Mouse (Mus musculus) liver, embryonic 12.5 days (tissue): ENCODE measurements around the gene Gm21885. TPM values are rescaled to one million over a fixed set of nuclear protein-coding genes. Genes with fewer than 3 reads are reported as not detected.

Experiments
- ATAC-seq: fragments of 200-750 bp; cut with Nextera tagmentation; 2 replicates; pipeline ENCODE4 v1.8.0; 2017; ENCODE audit warnings: moderate number of reproducible peaks, mild to moderate bottlenecking, moderate library complexity
- H3K27ac ChIP-seq: fragments of 300-500 bp; sonication (generic); 2 replicates; pipeline ENCODE4 v1.5.1; 2016; ENCODE audit warnings: mild to moderate bottlenecking
- H3K27me3 ChIP-seq: fragments of 300-500 bp; sonication (generic); replicated peaks from 2 replicates; pipeline ENCODE4 v1.6.1; 2016; ENCODE audit warnings: mild to moderate bottlenecking, moderate library complexity
- H3K36me3 ChIP-seq: fragments of 300-500 bp; sonication (generic); 2 replicates; pipeline ENCODE4 v1.6.1; 2016; ENCODE audit warnings: mild to moderate bottlenecking, moderate library complexity
- H3K4me1 ChIP-seq: fragments of 300-500 bp; sonication (generic); 2 replicates; pipeline ENCODE4 v1.6.1; 2016
- H3K4me2 ChIP-seq: fragments of 300-500 bp; sonication (generic); 2 replicates; pipeline ENCODE4 v1.6.1; 2016; ENCODE audit warnings: mild to moderate bottlenecking, moderate library complexity
- H3K4me3 ChIP-seq: fragments of 300-500 bp; sonication (generic); 2 replicates; pipeline ENCODE4 v1.5.1; 2016; ENCODE audit warnings: mild to moderate bottlenecking, moderate library complexity
- H3K9ac ChIP-seq: fragments of 300-500 bp; sonication (generic); 2 replicates; pipeline ENCODE4 v1.6.1; 2016; ENCODE audit warnings: mild to moderate bottlenecking, moderate library complexity
- H3K9me3 ChIP-seq: fragments of 300-500 bp; sonication (generic); replicated peaks from 2 replicates; pipeline ENCODE4 v1.6.1; 2016; ENCODE audit warnings: mild to moderate bottlenecking, moderate library complexity
- WGBS: fragments of 180-500 bp; shearing (Covaris S2); methylation state at CpG from one replicate; pipeline ENCODE4 v1.1.7; 2016; ENCODE audit not compliant: insufficient replicate concordance; 5-methylcytosine and 5-hydroxymethylcytosine counted together
- polyA plus RNA-seq: library from polyadenylated mRNA; unstranded; fragments of >200 nt; fragmentation: Nextera tagmentation; extraction: Ambion mirVana; gene quantifications from 2 replicates; pipeline ENCODE4 v1.2.1, GENCODE M21; 2016

Gene Gm21885
- polyA plus RNA-seq, 1 experiment from 2014 or later, result not detected

DNA sequence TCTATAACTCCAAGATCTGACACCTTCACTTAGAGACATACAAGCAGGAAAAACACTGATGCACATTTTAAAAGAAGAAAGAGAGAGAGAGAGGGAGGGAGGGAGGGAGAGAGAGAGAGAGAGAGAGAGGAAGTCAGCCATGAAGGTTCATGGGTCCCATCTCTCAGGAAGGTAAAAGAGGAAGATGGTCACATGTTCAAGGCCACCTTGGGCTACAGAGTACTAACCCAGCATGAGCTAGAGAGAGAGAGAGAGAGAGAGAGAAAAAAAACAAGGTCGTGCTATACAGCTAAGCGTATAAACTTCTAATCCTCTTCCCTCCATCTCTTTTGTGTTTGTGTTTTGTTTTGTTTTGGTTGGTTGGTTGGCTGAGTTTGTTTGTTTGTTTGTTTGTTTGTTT lies 10.7 kb upstream of the Gm21885 start:
- Histone ChIP-seq H3K27me3 (0 out of 2 replicates have a peak, but pooled peaks cover 5% of the 10 kb centered on the region), H3K4me3 (no peak overlapping the region), H3K4me1 (peaks cover 54% of the 10 kb centered on the region), H3K27ac (no peak overlapping the region), H3K9me3 (no peaks in the 10 kb centered on the region), H3K36me3 (no peaks in the 10 kb centered on the region), H3K9ac (no peak overlapping the region), H3K4me2 (no peak overlapping the region)
- WGBS, result 62% methylated on average over 2 of the region's 2 CpGs
- no peak for ATAC-seq

DNA sequence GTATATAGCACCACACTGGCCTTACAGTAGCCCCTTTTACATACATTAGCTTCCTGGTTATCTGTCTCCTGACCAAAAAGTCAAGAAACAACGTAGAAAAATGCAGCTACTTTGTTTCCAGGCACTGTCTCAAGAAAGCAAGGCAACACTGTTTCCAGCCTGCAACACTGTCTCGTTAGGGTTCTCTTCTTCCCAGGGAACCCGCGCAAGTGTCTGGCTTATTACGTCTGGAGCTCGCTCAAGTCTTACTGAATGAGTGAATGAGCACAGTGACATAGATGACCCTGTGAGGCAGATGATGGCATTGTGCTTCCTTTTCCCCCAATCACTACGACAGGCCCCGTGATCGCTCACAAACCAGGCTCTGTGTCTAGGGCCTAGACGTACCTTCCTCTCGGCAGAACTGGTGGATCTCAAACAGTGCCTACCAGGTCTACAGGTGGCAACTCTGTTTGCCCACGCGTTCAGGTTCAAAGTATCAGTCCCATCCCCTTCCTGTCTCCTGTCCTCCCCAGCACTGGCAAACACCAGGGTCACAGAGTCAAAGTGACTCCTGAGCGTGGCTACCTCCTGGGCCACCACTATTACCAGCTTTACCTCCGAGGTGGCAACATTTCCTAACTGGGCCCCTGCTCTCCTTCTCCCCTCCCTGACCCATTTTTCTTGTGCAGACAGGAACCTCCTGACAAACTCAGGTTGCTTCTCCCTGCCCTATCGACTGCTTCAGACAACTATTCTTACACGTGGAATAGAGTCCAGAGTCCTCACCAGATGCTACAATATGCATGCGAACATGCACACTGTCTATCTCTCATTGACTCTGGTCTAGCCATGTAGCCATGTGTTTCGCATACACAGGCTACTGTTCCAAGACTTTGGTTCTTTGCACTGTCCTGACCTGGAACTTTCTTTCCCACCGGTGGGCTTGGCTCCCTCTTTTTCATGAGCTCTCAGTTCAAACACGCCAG lies 8.4 kb upstream of the Gm21885 start:
- Histone ChIP-seq H3K9ac (0 out of 2 replicates have a peak overlapping the region, but pooled peaks have one; percentile 57), H3K4me2 (no peak overlapping the region), H3K4me1 (peaks cover 43% of the 10 kb centered on the region), H3K9me3 (no peaks in the 10 kb centered on the region), H3K27me3 (0 out of 2 replicates have a peak, but pooled peaks cover 8% of the 10 kb centered on the region), H3K27ac (peak overlapping the region; percentile 79), H3K36me3 (no peaks in the 10 kb centered on the region), H3K4me3 (no peak overlapping the region)
- ATAC-seq, result no peak
- 78% methylated on average over 21 of the region's 21 CpGs for WGBS

DNA sequence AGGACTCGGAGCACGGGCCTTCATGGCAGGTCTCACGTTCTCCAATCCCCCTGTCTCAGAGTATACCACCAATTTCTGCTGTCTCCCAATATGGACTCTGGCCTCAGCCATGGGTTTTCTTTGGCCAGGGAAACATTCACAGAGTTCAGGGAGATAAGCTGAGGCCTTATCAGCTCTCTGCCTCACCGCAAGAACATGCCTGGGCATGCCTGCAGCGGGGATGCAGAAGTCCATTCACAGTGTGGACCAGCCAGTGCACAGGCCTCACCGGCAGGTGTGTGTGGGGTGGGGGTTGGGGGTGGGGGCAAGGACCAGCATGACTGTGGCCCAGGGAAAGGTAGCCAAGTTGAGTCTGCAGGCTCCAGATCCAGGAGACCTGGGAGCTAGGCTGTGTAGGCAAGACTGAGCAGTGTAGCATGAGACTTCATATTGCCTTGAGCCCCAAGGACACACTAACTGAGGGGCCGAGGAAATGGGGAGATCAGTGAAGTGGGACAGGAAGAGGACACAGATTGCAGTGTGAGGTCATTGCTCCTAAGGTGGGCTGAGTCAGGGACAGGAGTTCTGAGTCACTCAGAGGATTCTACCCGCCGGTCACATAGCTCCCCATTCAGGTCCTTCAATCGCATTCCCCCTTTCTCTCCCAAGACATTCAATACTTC lies 7.3 kb upstream of the Gm21885 start:
- peak overlapping the region; percentile 57 for H3K9ac ChIP-seq
- H3K36me3 ChIP-seq, result no peaks in the 10 kb centered on the region
- H3K4me1 ChIP-seq, result peaks cover 42% of the 10 kb centered on the region
- peak; percentile 87 for ATAC-seq
- 0 out of 2 replicates have a peak, but pooled peaks cover 8% of the 10 kb centered on the region for H3K27me3 ChIP-seq
- H3K4me3 ChIP-seq, result no peak overlapping the region
- H3K4me2 ChIP-seq, result peak overlapping the region; percentile 43
- no peaks in the 10 kb centered on the region for H3K9me3 ChIP-seq
- H3K27ac ChIP-seq, result peak overlapping the region; percentile 79
- 52% methylated on average over 10 of the region's 10 CpGs for WGBS

DNA sequence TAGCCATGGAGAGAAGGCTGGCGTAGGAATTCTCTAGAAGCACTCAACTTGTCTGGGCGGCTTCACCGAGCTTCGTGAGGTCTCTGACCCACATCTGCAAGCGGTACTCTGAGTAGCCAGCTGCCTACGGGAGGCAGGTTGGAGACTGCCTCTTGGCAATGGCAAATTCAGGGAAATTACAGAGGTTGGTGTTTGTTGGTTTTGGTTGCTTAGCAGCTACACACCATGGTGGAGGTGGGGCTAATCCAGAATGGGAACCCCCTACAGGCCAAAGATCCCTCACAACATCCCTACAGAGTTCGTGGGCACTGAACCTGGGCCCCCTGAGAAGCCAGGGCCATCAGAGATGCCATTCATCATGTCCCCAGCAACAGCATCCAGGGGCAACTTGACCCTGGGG lies 6.4 kb upstream of the Gm21885 start:
- Histone ChIP-seq H3K27ac (0 out of 2 replicates have a peak overlapping the region, but pooled peaks have one; percentile 79), H3K9ac (no peak overlapping the region)

DNA sequence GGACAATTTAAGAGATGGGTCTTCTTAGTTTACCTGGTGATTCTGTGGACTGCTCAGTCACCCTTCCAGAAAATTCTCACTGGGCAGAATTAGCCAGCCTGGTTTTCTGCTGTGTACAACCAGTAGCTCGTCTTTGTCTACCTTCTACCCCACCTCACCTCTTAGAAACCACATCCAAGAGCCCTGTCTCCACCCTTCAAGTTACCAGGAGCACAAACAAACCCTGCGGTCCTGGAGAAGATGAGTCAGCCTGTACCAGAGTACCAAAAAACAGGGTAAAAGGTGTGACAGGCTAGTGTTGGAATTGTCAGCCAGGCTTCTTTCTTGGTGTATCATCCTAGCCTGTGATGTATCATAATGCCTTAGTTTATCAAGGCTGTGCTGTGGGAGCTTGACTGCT lies 6.0 kb upstream of the Gm21885 start:
- Histone ChIP-seq H3K9me3 (no peaks in the 10 kb centered on the region), H3K4me1 (peaks cover 47% of the 10 kb centered on the region), H3K4me2 (no peak overlapping the region), H3K9ac (no peak overlapping the region), H3K27me3 (0 out of 2 replicates have a peak, but pooled peaks cover 8% of the 10 kb centered on the region), H3K4me3 (no peak overlapping the region), H3K36me3 (no peaks in the 10 kb centered on the region), H3K27ac (no peak overlapping the region)
- no peak for ATAC-seq
- 66% methylated on average over 2 of the region's 2 CpGs for WGBS

More for the DNA sequence above, 6.4 kb upstream of the Gm21885 start:
- no peaks in the 10 kb centered on the region for H3K9me3 ChIP-seq
- ATAC-seq, result no peak
- H3K36me3 ChIP-seq, result no peaks in the 10 kb centered on the region
- H3K4me3 ChIP-seq, result no peak overlapping the region
- H3K27me3 ChIP-seq, result 0 out of 2 replicates have a peak, but pooled peaks cover 8% of the 10 kb centered on the region
- H3K4me1 ChIP-seq, result peaks cover 43% of the 10 kb centered on the region
- H3K4me2 ChIP-seq, result no peak overlapping the region
- WGBS, result 85% methylated on average over 7 of the region's 7 CpGs

DNA sequence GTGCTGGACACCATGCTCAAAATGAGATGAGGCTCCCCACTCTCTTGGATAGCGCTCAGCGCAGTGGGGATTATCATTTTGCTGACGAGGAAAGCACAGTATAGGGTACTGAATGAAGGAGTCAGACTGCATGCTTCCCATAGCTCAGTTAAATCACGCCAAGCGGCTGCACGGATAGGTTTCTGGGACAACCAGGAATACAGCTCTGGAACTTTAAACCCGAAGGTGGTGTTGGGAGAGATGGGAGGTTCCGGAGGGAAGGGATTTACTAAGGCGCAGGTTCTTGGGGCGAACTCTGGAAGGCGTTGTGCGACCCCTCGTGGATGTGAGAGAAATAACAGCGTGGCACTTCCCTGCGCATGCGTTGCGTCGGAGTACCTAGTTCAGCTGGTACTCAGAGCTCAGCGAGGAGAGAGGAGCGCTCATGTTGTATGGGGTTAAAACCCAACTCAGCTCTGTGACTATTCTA lies 4.8 kb upstream of the Gm21885 start:
- no peaks in the 10 kb centered on the region for H3K9me3 ChIP-seq
- 0 out of 2 replicates have a peak, but pooled peaks cover 8% of the 10 kb centered on the region for H3K27me3 ChIP-seq
- peak overlapping the region; percentile 47 for H3K4me3 ChIP-seq
- H3K4me2 ChIP-seq, result peak overlapping the region; percentile 74
- peak overlapping the region; percentile 51 for H3K9ac ChIP-seq
- H3K4me1 ChIP-seq, result peaks cover 54% of the 10 kb centered on the region
- WGBS, result 10% methylated on average over 20 of the region's 20 CpGs
- H3K27ac ChIP-seq, result no peak overlapping the region
- H3K36me3 ChIP-seq, result no peaks in the 10 kb centered on the region
- peak; percentile 44 for ATAC-seq

DNA sequence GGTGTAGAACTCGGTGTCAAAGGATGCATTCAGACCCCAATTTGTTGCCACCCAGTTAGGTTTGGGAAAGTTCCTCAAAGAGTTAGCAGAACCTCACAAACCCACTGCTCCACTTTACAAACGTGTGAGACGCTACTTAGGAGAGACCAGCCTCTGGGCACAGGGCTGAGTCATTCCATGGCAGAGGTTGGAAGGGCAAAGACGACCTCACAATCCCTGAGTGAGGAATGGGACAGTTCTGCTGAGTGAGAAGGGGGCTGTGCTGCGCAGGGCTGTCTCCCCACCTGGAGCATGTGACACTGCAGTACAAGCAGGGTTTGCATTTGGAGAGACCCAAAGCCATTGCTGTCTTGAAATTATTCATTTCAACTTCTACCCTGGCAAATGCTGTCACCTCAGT lies 618 bp downstream of the Gm21885 start:
- no peaks in the 10 kb centered on the region for H3K27me3 ChIP-seq
- H3K4me3 ChIP-seq, result no peak overlapping the region
- H3K9ac ChIP-seq, result no peak overlapping the region
- H3K4me1 ChIP-seq, result peaks cover 24% of the 10 kb centered on the region
- 60% methylated on average over 5 of the region's 5 CpGs for WGBS
- H3K9me3 ChIP-seq, result no peaks in the 10 kb centered on the region
- no peak overlapping the region for H3K4me2 ChIP-seq
- no peak for ATAC-seq
- peak overlapping the region; percentile 37; the same call in 1 of the 2 replicates for H3K27ac ChIP-seq
- H3K36me3 ChIP-seq, result peaks cover 45% of the 10 kb centered on the region

DNA sequence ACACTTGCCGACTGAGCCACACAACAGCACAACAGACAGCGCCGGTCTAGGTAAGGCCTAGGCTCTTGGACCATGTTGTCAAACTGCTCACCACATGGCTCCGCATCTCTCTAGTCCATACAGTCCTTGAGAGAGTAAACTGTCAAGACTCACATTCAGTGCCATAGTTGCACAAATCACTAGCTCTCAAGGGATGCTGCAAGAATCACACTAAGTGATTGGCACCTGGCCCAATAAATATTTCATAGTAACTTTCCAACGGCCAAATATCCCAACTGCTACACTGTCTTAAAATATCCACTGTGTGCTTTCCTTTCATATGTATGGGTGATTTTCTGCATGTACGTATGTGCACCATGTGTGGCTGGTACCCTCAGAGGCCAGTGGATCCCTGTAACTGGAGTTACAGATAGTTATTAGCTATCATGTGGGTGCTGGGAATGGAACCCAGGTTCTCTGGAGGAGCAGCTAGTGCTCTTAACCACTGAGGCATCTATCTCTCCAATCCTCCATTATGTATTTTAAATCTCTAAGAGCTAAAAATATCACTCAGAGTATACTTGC lies 1.9 kb downstream of the Gm21885 start:
- H3K27me3 ChIP-seq, result no peaks in the 10 kb centered on the region

DNA sequence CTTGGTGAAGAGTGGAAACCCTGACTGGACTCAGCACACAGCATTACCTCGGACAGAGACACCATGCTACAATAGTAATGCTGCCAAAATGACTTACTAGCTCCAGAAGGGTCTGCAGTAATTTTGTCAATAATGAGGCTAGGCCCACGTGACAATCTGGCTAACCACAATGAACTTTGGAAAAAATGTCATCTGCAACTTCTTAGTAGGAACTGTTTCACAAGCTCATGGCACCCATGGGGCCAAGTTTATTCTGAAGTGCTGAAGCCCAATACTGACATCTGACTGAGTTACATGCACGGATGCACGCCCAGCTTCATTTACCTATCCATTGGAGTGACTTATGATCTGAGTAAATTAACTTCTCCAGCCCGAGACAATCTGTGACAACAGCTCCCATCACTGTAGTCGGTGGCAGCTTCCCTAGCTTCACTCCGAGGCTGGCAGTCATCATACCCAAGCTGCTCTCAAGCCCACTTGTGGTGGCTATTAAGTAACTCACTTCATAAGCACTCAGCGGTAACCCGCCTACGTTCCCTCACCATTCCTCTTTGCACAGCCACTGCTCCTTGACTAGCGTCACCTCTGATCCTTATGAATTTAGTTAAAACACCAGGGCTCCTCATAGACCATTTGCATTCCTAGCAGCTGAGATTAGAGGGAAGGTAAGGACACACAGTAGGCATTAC lies 4.4 kb downstream of the Gm21885 start:
- H3K4me2 ChIP-seq, result no peak overlapping the region
- 87% methylated on average over 11 of the region's 11 CpGs for WGBS
- H3K4me3 ChIP-seq, result no peak overlapping the region
- ATAC-seq, result no peak
- peaks cover 83% of the 10 kb centered on the region for H3K36me3 ChIP-seq
- H3K9ac ChIP-seq, result no peak overlapping the region
- no peak overlapping the region for H3K27ac ChIP-seq
- no peaks in the 10 kb centered on the region for H3K9me3 ChIP-seq
- H3K4me1 ChIP-seq, result peaks cover 36% of the 10 kb centered on the region
- no peaks in the 10 kb centered on the region for H3K27me3 ChIP-seq

More for the DNA sequence above, 1.9 kb downstream of the Gm21885 start:
- Histone ChIP-seq H3K4me2 (no peak overlapping the region), H3K36me3 (peaks cover 59% of the 10 kb centered on the region), H3K9ac (no peak overlapping the region), H3K27ac (no peak overlapping the region), H3K4me1 (peaks cover 21% of the 10 kb centered on the region), H3K9me3 (no peaks in the 10 kb centered on the region), H3K4me3 (no peak overlapping the region)
- WGBS, result 91% methylated on average over 6 of the region's 6 CpGs
- no peak for ATAC-seq

DNA sequence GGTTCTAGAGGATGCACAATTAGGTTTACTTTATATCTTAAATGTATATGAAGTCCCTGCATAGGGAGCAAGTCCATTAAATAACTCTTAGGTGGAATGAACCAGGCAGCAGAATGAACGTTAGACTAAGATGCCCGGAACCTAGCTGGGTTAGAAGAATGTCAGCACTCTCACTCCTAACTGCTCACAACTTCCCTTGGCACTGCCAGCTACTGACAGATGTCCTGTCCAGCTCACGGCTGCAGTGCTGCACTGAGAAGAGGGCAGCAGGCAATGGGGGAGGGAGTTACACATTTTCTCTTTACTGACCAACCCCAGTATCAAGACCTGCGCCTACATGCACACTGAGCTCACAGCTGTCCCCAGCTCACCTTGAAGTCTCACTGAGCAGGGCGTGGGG lies 5.4 kb downstream of the Gm21885 start:
- Histone ChIP-seq H3K27me3 (no peaks in the 10 kb centered on the region), H3K36me3 (peaks cover 92% of the 10 kb centered on the region), H3K9ac (no peak overlapping the region), H3K9me3 (no peaks in the 10 kb centered on the region), H3K4me1 (peaks cover 37% of the 10 kb centered on the region), H3K4me3 (no peak overlapping the region), H3K4me2 (no peak overlapping the region), H3K27ac (no peak overlapping the region)
- ATAC-seq, result no peak
- 91% methylated on average over 5 of the region's 5 CpGs for WGBS

DNA sequence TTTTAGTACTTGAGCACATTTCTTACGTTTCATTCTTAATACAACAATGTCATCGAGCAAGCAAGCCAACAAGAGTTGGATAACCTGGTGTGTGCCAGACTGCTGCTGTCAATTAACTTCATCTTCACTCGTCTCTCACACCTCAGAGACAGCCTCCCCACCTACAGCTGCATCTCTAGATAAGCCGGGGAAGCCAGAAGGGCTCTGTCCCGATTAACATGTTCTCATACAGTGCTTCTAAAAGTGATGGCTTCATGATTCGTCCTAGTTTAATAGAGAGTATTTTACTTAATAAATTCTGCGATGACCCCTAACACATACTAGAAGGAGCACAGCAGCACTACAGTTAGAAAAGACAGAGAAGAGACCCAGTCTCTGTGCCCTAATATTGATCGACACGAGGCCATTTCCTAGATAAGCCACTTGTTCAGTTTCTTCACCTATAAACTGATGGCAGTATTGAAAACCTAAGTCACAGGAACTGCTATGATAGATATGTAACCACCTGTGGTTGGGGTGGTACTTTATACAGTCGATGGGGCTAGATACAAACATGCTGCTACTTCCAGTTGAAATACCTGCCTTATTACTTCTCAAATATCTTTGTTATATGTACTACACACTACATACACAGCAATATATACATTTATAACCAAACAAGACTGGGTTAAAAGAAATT lies 8.5 kb downstream of the Gm21885 start:
- H3K27me3 ChIP-seq, result no peaks in the 10 kb centered on the region
- no peak overlapping the region; the same call in 1 of the 2 replicates for H3K9ac ChIP-seq
- peak; percentile 99 for ATAC-seq
- peak overlapping the region; percentile 42 for H3K4me2 ChIP-seq
- peak overlapping the region; percentile 85 for H3K27ac ChIP-seq
- H3K36me3 ChIP-seq, result peaks cover 97% of the 10 kb centered on the region
- peaks cover 36% of the 10 kb centered on the region for H3K4me1 ChIP-seq
- no peaks in the 10 kb centered on the region for H3K9me3 ChIP-seq
- WGBS, result 52% methylated on average over 10 of the region's 10 CpGs
- H3K4me3 ChIP-seq, result no peak overlapping the region
